Mouse (Mus musculus): Measurements from ENCODE around the gene Eri3. TPM values are rescaled to one million over a fixed set of nuclear protein-coding genes. Genes with fewer than 3 reads are reported as not detected.
A peak's percentile ranks its signal among the peaks of the same experiment; 100 is the strongest.

Eri3 gene
- total RNA-seq, 2 experiments from 2014 or later, result 92.1 to 105 TPM

DNA sequence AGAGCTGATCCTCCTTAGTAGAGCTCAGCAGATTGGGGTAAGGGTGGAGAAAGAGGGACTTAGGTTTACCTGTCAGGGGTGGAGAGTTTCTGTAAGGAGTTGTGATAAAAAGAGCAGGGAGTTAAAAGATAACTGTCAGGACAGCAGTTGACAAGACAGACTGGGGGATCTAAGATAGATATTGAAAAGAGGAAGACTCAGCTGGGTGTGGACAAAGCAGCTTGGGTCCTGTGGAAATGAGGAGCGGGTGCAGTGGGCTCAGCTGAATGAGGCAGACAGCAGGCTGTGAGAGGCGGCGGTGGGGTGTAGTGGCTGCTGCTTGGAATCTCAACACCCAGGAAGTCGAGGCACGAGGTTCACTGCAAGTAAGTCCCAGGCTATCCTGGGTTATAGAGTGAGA lies 72.1 kb downstream of the Eri3 start:
- no peak for DNase-seq (ENCODE audit: low spot score)

DNA sequence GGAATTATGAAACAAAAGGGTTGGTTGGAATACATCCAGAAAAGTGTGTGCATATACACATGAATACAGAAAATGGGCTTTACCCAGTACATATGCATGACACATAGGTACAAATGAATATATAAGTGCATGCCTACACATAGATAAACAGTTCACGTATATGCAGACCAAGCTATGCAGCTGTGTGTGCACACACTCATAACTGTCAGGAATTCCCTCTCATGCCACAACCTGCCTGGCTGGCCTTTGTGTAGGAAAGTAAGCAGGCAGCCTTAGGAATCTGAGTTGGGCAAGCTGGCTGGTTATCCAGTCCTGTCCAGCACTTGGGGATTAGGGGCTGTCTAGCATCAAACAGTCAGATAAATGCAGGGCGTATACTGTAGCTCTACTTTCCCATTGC lies 72.9 kb downstream of the Eri3 start:
- DNase-seq (ENCODE audit: low spot score), result no peak

GRCm38 (mm10) chr4:117624660-117625059 lies 74.5 kb downstream of the Eri3 start:
- no peak for DNase-seq (ENCODE audit: low spot score)

DNA sequence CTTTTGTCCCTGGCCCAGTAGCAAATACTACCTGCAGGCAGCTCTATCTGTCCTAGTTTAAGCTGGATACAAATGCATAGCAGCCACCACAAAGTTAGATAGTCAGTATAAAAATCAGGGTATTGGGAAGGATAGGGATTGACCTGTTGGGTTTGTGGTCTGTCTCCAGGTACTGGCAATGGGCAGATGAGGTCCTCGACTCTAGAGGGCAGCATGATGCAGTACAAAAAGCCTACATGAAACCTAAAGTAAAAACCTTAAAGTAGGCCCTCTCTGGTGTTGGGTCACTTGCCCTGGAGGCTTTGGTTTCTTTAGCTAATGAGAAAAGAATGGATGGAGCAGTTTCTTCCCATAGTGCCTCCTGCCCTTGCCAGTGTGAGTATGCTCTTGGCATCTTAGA lies 78.3 kb downstream of the Eri3 start:
- DNase-seq (ENCODE audit: low spot score), result no peak

GRCm38 (mm10) chr4:117630053-117630670 lies 80.0 kb downstream of the Eri3 start:
- DNase-seq (ENCODE audit: low spot score), result no peak

DNA sequence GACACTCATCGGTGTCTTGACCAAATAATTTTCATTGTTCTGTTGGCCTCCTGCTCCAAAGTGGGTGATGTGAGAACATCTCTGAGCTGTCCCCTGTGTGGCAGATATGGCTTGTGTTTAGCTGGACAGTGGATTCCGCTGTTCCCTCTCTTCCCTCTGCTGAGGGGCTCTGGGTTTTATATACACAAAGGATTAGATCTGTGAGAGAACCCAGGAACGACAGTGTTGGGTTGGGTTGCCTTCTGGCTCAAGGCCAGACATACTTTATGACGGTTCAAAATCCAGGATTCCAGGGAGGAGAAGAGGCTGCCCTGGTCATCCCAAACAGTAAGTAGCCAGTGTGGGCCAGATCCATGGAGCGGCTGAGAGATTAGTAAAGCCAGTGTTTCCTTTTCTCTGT lies 83.4 kb downstream of the Eri3 start:
- DNase-seq (ENCODE audit: low spot score), result no peak

DNA sequence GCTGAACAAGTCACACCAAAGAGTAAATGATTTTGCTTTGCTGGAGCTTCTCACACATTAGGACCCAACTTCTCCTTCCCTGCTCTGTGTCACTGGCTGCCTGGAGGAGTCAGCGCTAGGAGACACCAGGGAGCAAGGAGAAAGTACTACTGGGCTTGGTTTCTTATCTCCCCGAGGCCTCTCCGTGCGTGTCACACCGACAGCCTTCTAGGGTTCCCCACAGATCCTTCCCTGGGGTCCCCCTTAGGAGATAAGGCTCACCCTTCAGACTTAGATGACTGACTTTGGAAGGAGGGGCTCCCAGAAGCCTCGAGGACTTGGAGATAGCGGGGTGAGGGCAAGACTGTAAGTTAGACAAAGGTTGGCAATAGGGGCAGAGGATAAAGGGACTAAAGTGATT lies 84.5 kb downstream of the Eri3 start:
- no peak for DNase-seq (ENCODE audit: low spot score)

GRCm38 (mm10) chr4:117636152-117636551 lies 86.0 kb downstream of the Eri3 start:
- no peak for DNase-seq (ENCODE audit: low spot score)

DNA sequence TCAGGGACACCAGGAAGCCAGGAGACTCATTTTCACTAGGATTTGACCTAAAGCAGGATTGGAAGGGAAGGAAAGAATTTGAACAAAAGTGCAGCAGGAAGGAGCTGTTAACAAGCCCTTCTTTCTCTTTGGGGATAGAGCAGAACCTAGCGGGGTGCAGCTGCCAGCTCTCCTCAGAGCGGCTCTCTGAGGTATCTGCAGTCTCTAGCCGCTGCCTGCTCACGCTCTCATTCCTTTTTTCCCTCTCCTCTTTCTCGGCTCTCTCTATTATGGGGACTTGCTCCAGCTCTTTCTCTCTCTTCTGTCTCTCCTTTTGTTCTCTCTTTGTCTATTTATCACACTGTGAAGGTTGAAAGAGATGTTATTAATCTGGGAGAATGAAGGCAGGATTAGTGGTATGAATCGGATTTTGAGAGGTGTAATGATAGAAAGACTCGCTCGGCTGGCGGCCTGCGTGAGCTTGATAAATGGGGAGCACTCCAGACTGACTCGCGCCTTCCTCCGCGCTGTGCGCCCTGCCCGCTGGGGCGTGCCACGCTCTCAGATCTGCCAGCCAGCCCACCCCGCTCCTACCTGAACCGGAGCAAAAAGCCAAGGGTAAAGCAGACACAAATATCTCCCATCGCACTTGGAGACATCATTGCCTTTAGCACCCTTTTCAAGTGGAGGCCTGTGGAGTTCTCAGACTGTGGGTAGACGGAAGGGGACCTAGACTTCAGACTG lies 86.9 kb downstream of the Eri3 start:
- DNase-seq (ENCODE audit: low spot score), result no peak

DNA sequence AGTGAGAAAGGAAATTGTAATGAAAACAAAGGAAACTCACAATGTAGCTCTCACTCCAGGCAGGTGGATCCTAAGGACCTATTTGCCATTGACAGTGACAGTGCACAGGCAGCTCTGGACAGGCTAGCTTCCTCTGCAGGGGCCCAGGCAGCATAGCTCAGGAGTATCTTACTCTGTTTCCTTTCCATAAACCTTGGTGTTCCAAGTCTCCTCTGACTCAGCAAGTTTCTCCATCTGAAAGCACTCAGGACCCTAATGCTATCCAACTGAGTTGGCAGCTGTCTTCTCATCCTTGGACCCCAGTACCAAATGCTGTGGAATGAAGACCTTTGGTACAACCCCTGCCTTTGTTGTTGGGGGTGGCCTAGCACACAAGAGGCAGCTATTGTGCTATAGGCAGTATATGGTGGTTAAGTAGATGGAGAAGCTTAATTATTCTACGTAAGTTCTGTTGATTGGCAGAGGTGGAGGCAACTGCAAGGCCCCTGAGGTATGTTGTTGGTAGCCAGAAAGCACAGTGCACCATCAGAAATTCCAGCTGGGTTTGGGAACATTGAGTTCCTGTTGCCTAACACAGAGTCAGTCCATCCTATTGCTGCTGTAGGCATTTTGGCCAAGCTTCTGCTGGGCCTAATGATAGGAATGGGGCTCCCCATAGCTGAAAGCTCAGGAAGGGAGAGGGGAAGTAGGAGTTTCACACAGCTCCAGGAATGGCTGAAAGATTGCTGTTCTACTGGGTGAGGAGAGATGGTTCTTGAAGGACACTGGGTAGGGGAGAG lies 90.9 kb downstream of the Eri3 start:
- DNase-seq (ENCODE audit: low spot score), result peak; percentile 46

DNA sequence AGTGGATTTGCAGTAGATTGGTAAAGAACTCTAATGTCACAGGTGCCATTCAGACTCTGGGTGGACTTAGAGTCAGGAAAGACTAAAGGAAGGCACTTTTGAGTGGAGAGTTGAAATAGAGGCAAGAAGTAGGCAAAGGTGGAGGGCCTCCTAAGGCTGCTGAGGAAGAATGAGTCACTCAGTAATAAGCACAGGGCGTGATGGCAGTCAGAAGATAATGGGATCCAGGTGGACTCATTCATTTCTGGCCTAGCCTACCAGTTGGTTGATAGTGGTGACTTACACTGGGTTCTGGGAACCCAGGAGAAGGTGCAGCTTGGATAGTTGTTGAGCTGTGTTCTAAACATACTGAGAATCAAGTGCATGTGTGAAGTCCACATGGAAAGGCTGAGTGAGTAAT lies 91.6 kb downstream of the Eri3 start:
- no peak for DNase-seq (ENCODE audit: low spot score)

- peak; percentile 13 for DNase-seq (ENCODE audit: low spot score)
These were observed 94.9 kb downstream of the Eri3 start for GRCm38 (mm10) chr4:117645031-117645435.

- DNase-seq (ENCODE audit: low spot score), result no peak
These were observed 95.7 kb downstream of the Eri3 start for GRCm38 (mm10) chr4:117645859-117646258.

DNA sequence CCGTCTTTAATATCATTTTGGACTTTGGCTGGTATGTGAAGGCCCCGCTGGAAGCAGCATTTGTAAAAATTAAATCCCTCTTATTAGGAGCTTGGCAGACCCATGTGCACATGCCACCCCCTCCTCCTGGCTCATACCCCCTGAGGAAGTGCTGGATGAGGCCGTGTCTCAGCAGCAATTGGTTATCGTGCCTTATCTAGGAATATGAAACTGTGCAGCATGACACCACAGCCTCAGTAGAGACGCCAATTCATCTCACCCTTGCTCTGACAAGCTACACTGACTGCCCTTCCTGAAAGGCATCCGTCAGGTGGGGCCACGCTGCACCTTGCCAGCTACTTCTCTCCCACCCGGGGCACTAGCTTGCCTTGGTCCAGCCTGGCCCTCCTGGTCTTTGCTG lies 96.3 kb downstream of the Eri3 start:
- no peak for DNase-seq (ENCODE audit: low spot score)

DNA sequence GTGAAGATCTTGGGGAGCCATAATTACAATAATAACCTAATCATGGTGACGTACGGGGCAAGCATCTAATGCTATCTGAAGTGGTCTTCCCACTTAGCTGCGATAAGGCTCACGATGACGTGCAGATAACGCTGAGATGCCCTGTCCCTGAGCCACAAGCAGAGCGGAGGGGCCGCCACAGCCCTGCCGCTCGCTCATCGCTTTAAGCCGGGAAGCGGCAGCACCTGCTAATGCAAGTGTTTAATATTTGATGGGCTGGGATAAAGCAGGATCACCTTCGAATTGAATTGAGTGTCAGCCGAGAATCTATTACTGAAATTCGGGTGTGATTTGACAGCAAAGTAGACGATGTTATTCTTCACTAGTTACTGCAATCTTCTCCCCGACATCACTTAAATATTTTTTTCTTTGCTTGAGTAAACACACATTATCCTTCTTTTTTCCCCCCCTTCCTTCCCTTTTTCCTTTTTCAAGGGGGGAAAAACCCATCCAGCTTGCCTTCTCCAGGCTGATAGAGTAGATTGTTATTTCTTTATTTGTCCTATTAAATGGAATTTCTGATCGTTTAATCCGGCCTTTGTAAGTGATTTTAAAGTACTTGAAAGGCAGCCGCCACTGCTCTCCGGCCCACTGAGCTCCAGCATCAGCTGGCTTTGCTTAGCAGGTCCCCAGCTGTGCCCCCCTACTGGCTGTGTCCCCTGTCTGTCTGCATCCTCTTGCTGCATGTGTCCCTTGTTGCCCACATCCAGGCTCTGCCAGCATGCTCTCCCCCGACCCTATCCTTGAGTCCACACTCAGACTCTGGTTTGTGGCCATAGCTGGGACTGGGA lies 97.0 kb downstream of the Eri3 start:
- DNase-seq (ENCODE audit: low spot score), result no peak

DNA sequence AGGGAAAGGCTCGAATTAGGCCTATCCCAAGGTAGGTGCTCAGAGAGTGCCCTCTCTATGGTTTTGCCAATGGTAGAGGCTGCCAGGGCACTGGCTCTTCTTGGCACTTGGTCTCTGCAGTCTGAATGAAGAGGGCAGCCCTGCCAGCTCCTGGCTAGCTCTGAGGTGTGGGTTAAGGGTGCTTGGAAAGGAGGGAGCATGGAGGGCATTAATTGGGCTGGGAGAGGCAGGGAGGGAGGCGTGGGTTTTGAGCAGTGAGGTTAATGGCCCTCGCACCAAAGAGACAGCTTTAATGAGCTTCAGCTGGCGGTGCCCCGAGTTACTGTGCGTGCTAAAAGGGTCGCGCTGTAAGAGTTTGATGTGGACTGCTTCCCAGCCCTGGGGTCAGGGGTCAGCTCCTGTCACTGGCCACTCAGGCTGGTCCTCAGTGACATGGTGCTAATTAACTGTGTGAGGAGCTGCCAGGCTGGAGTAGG lies 101.5 kb downstream of the Eri3 start:
- DNase-seq (ENCODE audit: low spot score), result peak; percentile 39

DNA sequence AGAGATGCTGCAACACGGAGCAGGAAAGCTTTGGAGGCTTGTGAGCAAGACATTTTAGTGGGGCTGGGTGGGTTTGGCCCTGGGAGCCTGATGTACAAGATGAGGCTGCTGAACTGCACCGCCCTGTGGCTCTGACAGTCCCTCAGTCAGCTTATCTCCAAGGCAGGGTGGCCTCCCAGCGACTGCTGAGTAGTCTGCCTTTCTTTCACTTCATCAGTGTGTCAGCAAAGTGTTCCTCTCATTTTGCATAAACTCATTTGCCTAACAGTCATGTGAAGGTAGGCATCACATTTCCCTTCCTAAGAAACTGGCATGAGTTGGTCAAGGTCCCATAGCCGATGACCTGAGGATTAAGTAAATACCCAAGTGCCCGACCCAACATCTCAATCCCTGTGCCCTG lies 102.6 kb downstream of the Eri3 start:
- DNase-seq (ENCODE audit: low spot score), result no peak

- no peak for DNase-seq (ENCODE audit: low spot score)
These were observed 104.0 kb downstream of the Eri3 start for GRCm38 (mm10) chr4:117654016-117654702.

DNA sequence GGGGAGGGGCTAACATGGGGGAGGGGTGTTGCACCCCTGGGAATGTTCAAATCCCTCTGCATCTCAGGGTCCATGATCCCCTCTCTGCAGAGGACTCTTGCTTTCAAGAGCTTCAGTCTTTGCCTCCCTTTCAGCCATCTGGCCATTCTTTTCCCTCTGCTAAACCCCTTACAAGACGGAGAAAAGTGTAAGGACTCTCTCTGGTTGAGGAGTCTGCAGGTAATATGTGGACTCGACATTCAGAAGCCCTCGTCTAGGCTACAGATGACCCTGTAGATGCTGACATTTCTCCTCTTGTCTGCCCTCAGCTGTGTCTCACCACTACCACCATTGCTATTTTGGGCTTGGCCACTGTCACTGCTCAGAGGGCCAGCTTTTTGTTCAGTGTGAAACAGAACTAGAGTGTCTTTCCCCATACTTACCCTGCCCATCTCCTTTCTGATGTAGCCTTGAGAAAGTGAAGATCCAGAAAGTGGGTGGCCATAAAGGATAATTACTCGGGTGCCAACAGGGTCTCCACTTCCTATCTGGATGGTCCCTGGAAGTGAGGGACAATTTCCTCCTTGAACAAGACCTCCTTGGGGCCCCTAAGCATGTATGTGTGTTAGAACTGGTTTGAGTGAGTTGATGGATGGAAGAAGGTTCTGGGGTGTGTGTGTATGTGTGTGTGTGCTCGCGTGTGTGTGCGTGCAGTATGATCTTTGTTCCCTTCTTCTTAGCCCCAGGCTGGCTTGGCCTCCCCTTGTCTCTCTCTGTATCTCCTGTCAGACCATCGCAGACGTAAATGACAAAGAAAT lies 104.7 kb downstream of the Eri3 start:
- no peak for DNase-seq (ENCODE audit: low spot score)

DNA sequence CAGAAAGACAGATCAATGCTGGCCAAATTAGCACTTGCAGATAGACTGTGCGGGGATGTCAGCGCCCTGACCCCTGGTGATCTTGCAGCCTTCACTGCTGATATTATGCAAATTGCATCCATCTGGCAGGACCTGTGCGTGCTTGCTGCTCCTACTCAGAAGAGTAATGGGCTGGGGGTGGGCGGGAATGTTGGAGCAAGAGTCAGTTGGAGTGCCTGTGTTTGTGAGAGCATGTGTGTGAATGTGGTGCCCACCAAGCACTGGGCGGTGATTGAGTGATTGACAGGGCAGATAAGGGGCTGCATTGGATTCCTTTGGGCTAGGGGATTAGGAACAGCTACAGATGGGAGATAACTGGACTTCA lies 105.3 kb downstream of the Eri3 start:
- DNase-seq (ENCODE audit: low spot score), result no peak

Measured in gastrocnemius, adult 18-20 months (tissue).